Mouse (Mus musculus): ENCODE results near the gene Eps15. TPM values are rescaled to one million over a fixed set of nuclear protein-coding genes. Genes with fewer than 3 reads are reported as not detected.

Gene Eps15
- total RNA-seq, 1 experiment: 13.0 TPM

DNA sequence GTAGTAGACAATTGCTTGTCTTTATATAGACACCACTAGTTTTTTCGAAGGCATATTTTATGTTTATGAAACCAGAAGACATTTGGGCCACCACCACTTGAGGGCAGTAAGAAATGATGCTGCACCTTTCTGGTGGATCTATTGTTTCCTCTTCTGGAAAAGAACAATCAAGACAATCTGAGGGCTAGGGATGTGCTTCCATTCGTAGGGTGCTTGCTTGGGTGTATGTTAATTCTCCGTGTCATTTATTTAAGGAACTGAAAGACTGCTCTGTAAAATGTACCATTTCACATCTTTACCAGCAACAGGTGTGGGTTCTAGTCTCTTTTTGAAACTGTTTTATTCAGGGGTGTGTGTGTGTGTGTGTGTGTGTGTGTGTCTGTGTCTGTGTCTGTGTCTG is 11.2 kb upstream of the Eps15 start:
- Histone ChIP-seq H3K27ac (ENCODE audit: insufficient read depth, low read depth, low read length, poor library complexity, severe bottlenecking) (no peak overlapping the region), H3K9ac (ENCODE audit: insufficient read depth, low read depth, low read length, poor library complexity, severe bottlenecking) (no peak overlapping the region), H3K4me3 (ENCODE audit: insufficient read depth in 1 of 2, low read depth in 1 of 2, low read length in 2 of 2, poor library complexity in 1 of 2, severe bottlenecking in 1 of 2) (no peak overlapping the region), H3K9me3 (ENCODE audit: control insufficient read depth, insufficient read depth, low read depth, low read length) (no peaks in the 10 kb centered on the region), H3K36me3 (ENCODE audit: control insufficient read depth, insufficient read depth, low read length, poor library complexity, severe bottlenecking) (no peaks in the 10 kb centered on the region), H3K4me1 (ENCODE audit: control insufficient read depth in 2 of 2, insufficient read depth in 2 of 2, low read length in 2 of 2, poor library complexity in 1 of 2) (no peaks in the 10 kb centered on the region)
- TF ChIP-seq ZC3H11A (IDR thresholded peaks at IDR 0.05; ENCODE audit: borderline replicate concordance, low read depth, low read length) (no peak), ZNF384 (IDR thresholded peaks at IDR 0.05; ENCODE audit: low read depth, low read length) (no peak), MAFK (IDR thresholded peaks at IDR 0.05; ENCODE audit: insufficient read depth, low read depth, low read length) (no peak), CHD2 (IDR thresholded peaks at IDR 0.05; ENCODE audit: low read depth, low read length) (no peak), HCFC1 (IDR thresholded peaks at IDR 0.05; ENCODE audit: borderline replicate concordance, insufficient read depth, low read length) (no peak)
- in situ Hi-C loops (cut with MboI; ENCODE audit: low sequenced_read_pairs in 2 of 2, unreplicated experiment in 2 of 2): no loop called here
- no peak for DNase-seq (ENCODE audit: low read depth, low spot score)

- Histone ChIP-seq H3K4me1 (ENCODE audit: control insufficient read depth in 2 of 2, insufficient read depth in 2 of 2, low read length in 2 of 2, poor library complexity in 1 of 2) (no peaks in the 10 kb centered on the region), H3K27ac (ENCODE audit: insufficient read depth, low read depth, low read length, poor library complexity, severe bottlenecking) (no peak overlapping the region), H3K9me3 (ENCODE audit: control insufficient read depth, insufficient read depth, low read depth, low read length) (no peaks in the 10 kb centered on the region), H3K4me3 (ENCODE audit: insufficient read depth in 1 of 2, low read depth in 1 of 2, low read length in 2 of 2, poor library complexity in 1 of 2, severe bottlenecking in 1 of 2) (no peak overlapping the region), H3K36me3 (ENCODE audit: control insufficient read depth, insufficient read depth, low read length, poor library complexity, severe bottlenecking) (no peaks in the 10 kb centered on the region), H3K9ac (ENCODE audit: insufficient read depth, low read depth, low read length, poor library complexity, severe bottlenecking) (no peak overlapping the region)
- in situ Hi-C loops (cut with MboI; ENCODE audit: low sequenced_read_pairs in 2 of 2, unreplicated experiment in 2 of 2): no loop called here
- no peak for TF ChIP-seq ZC3H11A (IDR thresholded peaks at IDR 0.05; ENCODE audit: borderline replicate concordance, low read depth, low read length)
- TF ChIP-seq CHD2 (IDR thresholded peaks at IDR 0.05; ENCODE audit: low read depth, low read length): no peak
- no peak for DNase-seq (ENCODE audit: low read depth, low spot score)
These were observed 8.3 kb upstream of the Eps15 start for GRCm38 (mm10) chr4:109271803-109272202.

DNA sequence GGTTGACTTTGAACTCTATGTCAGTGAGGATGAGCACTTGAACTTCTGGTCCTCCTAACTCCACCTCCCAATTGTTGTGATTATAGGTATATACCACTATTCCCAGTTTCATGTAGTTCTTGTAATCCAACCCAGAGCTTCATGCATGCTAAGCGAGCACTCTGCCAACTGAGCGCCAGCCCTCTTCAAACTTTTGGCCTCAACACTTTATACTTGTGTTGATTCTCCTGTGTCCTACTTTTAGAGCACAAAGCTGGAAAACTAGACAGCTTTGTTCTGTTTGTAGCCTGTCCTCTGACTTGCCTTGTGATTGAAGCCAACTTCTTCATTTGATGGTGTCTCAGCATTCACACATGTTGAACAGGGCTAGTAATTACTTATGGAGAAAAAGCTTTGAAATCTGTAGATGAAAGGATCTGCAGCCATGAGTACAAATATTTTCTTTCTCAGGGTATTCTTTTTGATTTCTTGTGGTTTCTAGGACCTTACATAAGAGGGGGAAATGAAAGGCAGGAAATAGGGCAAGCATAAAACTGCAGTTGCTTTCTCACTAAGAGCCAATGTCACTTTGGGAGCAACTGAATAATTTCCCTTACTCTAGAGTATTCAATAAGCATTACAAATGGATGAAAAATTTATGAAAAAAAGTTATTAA is 6.4 kb upstream of the Eps15 start:
- DNase-seq (ENCODE audit: low read depth, low spot score): no peak
- in situ Hi-C loops (cut with MboI; ENCODE audit: low sequenced_read_pairs in 2 of 2, unreplicated experiment in 2 of 2): no loop called here
- Histone ChIP-seq H3K36me3 (ENCODE audit: control insufficient read depth, insufficient read depth, low read length, poor library complexity, severe bottlenecking) (no peaks in the 10 kb centered on the region), H3K9ac (ENCODE audit: insufficient read depth, low read depth, low read length, poor library complexity, severe bottlenecking) (no peak overlapping the region), H3K4me3 (ENCODE audit: insufficient read depth in 1 of 2, low read depth in 1 of 2, low read length in 2 of 2, poor library complexity in 1 of 2, severe bottlenecking in 1 of 2) (no peak overlapping the region), H3K27ac (ENCODE audit: insufficient read depth, low read depth, low read length, poor library complexity, severe bottlenecking) (no peak overlapping the region), H3K4me1 (ENCODE audit: control insufficient read depth in 2 of 2, insufficient read depth in 2 of 2, low read length in 2 of 2, poor library complexity in 1 of 2) (no peaks in the 10 kb centered on the region), H3K9me3 (ENCODE audit: control insufficient read depth, insufficient read depth, low read depth, low read length) (no peaks in the 10 kb centered on the region)
- TF ChIP-seq CHD2 (IDR thresholded peaks at IDR 0.05; ENCODE audit: low read depth, low read length): no peak
- no peak for TF ChIP-seq MAFK (IDR thresholded peaks at IDR 0.05; ENCODE audit: insufficient read depth, low read depth, low read length)
- no peak for TF ChIP-seq ZC3H11A (IDR thresholded peaks at IDR 0.05; ENCODE audit: borderline replicate concordance, low read depth, low read length)
- no peak for TF ChIP-seq HCFC1 (IDR thresholded peaks at IDR 0.05; ENCODE audit: borderline replicate concordance, insufficient read depth, low read length)
- TF ChIP-seq ZNF384 (IDR thresholded peaks at IDR 0.05; ENCODE audit: low read depth, low read length): no peak

GRCm38 (mm10) chr4:109280459-109281160 is 542 bp downstream of the Eps15 start:
- H3K4me1 ChIP-seq (ENCODE audit: control insufficient read depth in 2 of 2, insufficient read depth in 2 of 2, low read length in 2 of 2, poor library complexity in 1 of 2): no peaks in the 10 kb centered on the region; a peak in 1 of 4 replicates
- peak; percentile 12 for DNase-seq (ENCODE audit: low read depth, low spot score)
- peak overlapping the region; percentile 96 to 97 for H3K4me3 ChIP-seq (ENCODE audit: insufficient read depth in 1 of 2, low read depth in 1 of 2, low read length in 2 of 2, poor library complexity in 1 of 2, severe bottlenecking in 1 of 2)
- no peaks in the 10 kb centered on the region for H3K36me3 ChIP-seq (ENCODE audit: control insufficient read depth, insufficient read depth, low read length, poor library complexity, severe bottlenecking)
- in situ Hi-C loops (cut with MboI; ENCODE audit: low sequenced_read_pairs in 2 of 2, unreplicated experiment in 2 of 2): no loop called here
- no peak overlapping the region for H3K27ac ChIP-seq (ENCODE audit: insufficient read depth, low read depth, low read length, poor library complexity, severe bottlenecking)
- peak overlapping the region; percentile 91 for H3K9ac ChIP-seq (ENCODE audit: insufficient read depth, low read depth, low read length, poor library complexity, severe bottlenecking)
- no peak for TF ChIP-seq ZC3H11A (IDR thresholded peaks at IDR 0.05; ENCODE audit: borderline replicate concordance, low read depth, low read length)
- TF ChIP-seq MAFK (IDR thresholded peaks at IDR 0.05; ENCODE audit: insufficient read depth, low read depth, low read length): no peak
- no peak for TF ChIP-seq HCFC1 (IDR thresholded peaks at IDR 0.05; ENCODE audit: borderline replicate concordance, insufficient read depth, low read length)
- TF ChIP-seq ZNF384 (IDR thresholded peaks at IDR 0.05; ENCODE audit: low read depth, low read length): no peak
- no peak for TF ChIP-seq CHD2 (IDR thresholded peaks at IDR 0.05; ENCODE audit: low read depth, low read length)
- no peaks in the 10 kb centered on the region for H3K9me3 ChIP-seq (ENCODE audit: control insufficient read depth, insufficient read depth, low read depth, low read length)

All from ES-E14 (cell line).